Mouse (Mus musculus) thymus, adult 2 months (tissue): ENCODE results near the gene Cdk17.

Source experiments
- CTCF ChIP-seq: fragments of 200-500 bp; IDR thresholded peaks from 2 replicates; pipeline ENCODE4 v1.5.1; 2012; ENCODE audit warnings: mild to moderate bottlenecking, control low read depth, low read length, moderate library complexity, borderline replicate concordance; ENCODE audit not compliant: control insufficient read depth, poor library complexity, insufficient read depth; ENCODE audit errors: extremely low read depth
- POLR2A ChIP-seq: fragments of 200-500 bp; IDR thresholded peaks from 2 replicates; pipeline ENCODE4 v1.6.1; 2012; ENCODE audit warnings: mild to moderate bottlenecking, low read length, control low read depth, moderate library complexity; ENCODE audit not compliant: control insufficient read depth, poor library complexity, insufficient read depth; ENCODE audit errors: extremely low read depth

DNA sequence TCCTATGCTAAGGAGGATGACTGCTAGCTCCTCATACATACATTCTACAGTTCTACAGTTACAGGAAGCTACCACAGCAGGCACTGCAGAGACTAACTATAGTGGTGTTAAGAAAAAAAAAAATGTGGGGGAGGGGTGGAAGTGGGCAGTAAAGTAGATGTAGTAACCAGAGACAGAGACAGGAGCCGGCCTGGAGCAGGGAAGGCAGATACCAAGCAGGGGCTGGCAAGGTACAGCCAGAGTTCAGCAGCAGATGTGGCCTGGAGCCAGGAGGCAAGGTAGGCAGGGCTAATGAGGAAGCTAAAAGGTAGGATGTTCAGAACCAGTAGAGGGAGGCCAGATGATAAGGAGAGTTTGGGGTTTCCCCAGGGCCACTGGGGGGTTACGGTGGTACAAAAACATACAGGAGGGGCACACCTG lies 113.6 kb downstream of the Cdk17 start:
- TF ChIP-seq CTCF (no peak), POLR2A (no peak)
